Mouse (Mus musculus) testis, adult 2 months (tissue): Measurements from ENCODE around the gene Plppr1. TPM values are rescaled to one million over a fixed set of nuclear protein-coding genes. Genes with fewer than 3 reads are reported as not detected.
A peak's percentile ranks its signal among the peaks of the same experiment; 100 is the strongest.

ENCODE experiments used
- H3K27ac ChIP-seq: fragments of 200-500 bp; 2 replicates; pipeline ENCODE4 v1.5.1; 2012; ENCODE audit warnings: low read depth, low read length; ENCODE audit not compliant: control insufficient read depth, insufficient read depth
- H3K27me3 ChIP-seq: fragments of 200-500 bp; 2 replicates; pipeline ENCODE4 v1.6.1; 2012; ENCODE audit warnings: mild to moderate bottlenecking, low read length, moderate library complexity; ENCODE audit not compliant: control insufficient read depth, insufficient read depth
- H3K36me3 ChIP-seq: fragments of 200-500 bp; 2 replicates; pipeline ENCODE4 v1.6.1; 2012; ENCODE audit warnings: mild to moderate bottlenecking, low read length; ENCODE audit not compliant: control insufficient read depth, insufficient read depth
- H3K4me1 ChIP-seq: fragments of 200-500 bp; 2 replicates; pipeline ENCODE4 v1.6.1; 2012; ENCODE audit warnings: low read length; ENCODE audit not compliant: control insufficient read depth, insufficient read depth
- H3K4me3 ChIP-seq: fragments of 200-500 bp; 2 replicates; pipeline ENCODE4 v1.5.1; 2012; ENCODE audit warnings: low read depth, mild to moderate bottlenecking, low read length, moderate library complexity, mixed read lengths; ENCODE audit not compliant: control insufficient read depth
- CTCF ChIP-seq: fragments of 200-500 bp; IDR thresholded peaks from 2 replicates; pipeline ENCODE4 v1.5.1; 2012; ENCODE audit warnings: low read depth, mild to moderate bottlenecking, inconsistent platforms, low read length, moderate library complexity; ENCODE audit not compliant: control insufficient read depth, insufficient read depth, insufficient replicate concordance
- POLR2A ChIP-seq: fragments of 200-500 bp; IDR thresholded peaks from 2 replicates; pipeline ENCODE4 v1.6.1; 2012; ENCODE audit warnings: low read depth, mild to moderate bottlenecking, inconsistent platforms, low read length, moderate library complexity; ENCODE audit not compliant: control insufficient read depth
- polyA plus RNA-seq: library from polyadenylated mRNA; depleted of rRNA; stranded (reverse); fragments of >200 nt; gene quantifications from 2 replicates; pipeline ENCODE4 v1.2.3, GENCODE M21; 2012

Plppr1 gene
- polyA plus RNA-seq, 1 experiment: not detected

DNA sequence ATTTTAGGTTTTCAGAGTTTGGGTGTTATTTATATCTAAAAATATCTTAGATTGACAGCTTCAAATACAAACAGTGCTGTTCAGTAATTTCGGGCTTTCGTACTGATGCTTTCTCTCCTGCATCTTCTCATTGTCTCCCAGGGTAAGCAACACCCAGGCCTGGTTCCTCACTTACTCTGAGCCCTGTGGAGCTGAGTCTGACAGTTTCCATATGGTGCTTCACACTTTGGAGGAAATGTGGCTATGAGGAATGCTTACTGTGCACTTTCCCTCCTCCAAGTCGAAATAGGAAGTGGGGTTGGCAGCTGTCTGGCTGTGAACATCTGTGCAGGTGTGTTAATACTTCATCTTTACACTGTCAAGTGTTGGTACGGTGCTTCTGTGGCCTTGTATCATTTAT, 85.7 kb downstream of the Plppr1 start:
- no peak overlapping the region for H3K4me3 ChIP-seq
- no peak overlapping the region for H3K27ac ChIP-seq
- H3K36me3 ChIP-seq: no peaks in the 10 kb centered on the region
- TF ChIP-seq CTCF: no peak
- no peak for TF ChIP-seq POLR2A
- no peaks in the 10 kb centered on the region for H3K4me1 ChIP-seq
- H3K27me3 ChIP-seq: no peaks in the 10 kb centered on the region

GRCm38 (mm10) chr4:49148775-49149174, 89.7 kb downstream of the Plppr1 start:
- TF ChIP-seq POLR2A (no peak), CTCF (no peak)
- no peaks in the 10 kb centered on the region for H3K27me3 ChIP-seq
- no peaks in the 10 kb centered on the region for H3K36me3 ChIP-seq
- H3K4me1 ChIP-seq: no peaks in the 10 kb centered on the region
- H3K4me3 ChIP-seq: no peak overlapping the region
- H3K27ac ChIP-seq: no peak overlapping the region

DNA sequence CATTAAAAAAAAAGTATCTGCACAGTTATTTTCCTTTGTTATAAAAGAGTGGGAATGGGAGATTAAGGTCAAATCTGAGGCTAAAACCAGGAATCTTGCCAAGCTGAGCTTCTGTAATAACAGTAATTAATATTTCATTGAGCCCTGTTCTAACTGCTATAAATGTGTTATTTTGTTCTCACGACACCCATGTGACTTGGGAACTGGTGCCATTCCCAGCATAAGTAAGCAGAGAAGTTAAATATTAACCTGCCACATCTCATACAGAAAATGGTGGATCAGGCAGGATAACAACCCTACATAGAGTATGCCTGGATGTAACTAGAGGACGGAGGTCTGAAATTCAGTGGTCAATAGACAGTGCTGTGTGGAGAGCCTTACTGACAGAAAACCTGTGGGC, 90.2 kb downstream of the Plppr1 start:
- H3K4me1 ChIP-seq: no peaks in the 10 kb centered on the region
- H3K27ac ChIP-seq: no peak overlapping the region
- no peak for TF ChIP-seq POLR2A
- TF ChIP-seq CTCF: no peak
- H3K36me3 ChIP-seq: no peaks in the 10 kb centered on the region
- H3K27me3 ChIP-seq: no peaks in the 10 kb centered on the region
- no peak overlapping the region for H3K4me3 ChIP-seq

- Histone ChIP-seq H3K4me1 (no peaks in the 10 kb centered on the region), H3K4me3 (no peak overlapping the region), H3K27me3 (no peaks in the 10 kb centered on the region), H3K36me3 (no peaks in the 10 kb centered on the region), H3K27ac (no peak overlapping the region)
- TF ChIP-seq POLR2A (no peak), CTCF (peak; percentile 45; the same call in 1 of the 2 replicates)
Measured at GRCm38 (mm10) chr4:49153849-49154248, 94.8 kb downstream of the Plppr1 start.

DNA sequence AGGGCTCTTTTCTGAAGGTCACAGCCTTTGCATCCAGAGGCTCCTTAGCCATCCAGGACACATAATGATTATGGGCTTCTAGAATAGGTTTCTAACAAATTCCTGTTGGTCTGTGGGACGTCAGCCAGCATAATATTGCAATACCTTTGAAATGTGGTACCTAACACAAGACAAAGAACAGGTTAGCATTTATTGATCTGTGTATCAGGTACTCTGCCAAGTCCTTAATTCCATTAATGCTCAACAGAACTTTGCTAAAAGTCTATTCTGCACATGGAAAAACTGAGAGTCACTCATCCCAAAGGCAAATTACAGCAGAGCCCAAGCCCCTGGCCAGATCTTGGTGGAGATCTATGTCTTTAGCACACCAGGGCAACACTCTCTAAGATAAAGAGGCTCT, 97.7 kb downstream of the Plppr1 start:
- Histone ChIP-seq H3K36me3 (no peaks in the 10 kb centered on the region), H3K4me3 (no peak overlapping the region), H3K27ac (no peak overlapping the region), H3K4me1 (no peaks in the 10 kb centered on the region), H3K27me3 (no peaks in the 10 kb centered on the region)
- TF ChIP-seq CTCF (no peak), POLR2A (no peak)

GRCm38 (mm10) chr4:49163285-49163684, 104.2 kb downstream of the Plppr1 start:
- Histone ChIP-seq H3K36me3 (no peaks in the 10 kb centered on the region), H3K27ac (no peak overlapping the region), H3K4me3 (no peak overlapping the region), H3K27me3 (no peaks in the 10 kb centered on the region), H3K4me1 (no peaks in the 10 kb centered on the region)
- TF ChIP-seq POLR2A: no peak

DNA sequence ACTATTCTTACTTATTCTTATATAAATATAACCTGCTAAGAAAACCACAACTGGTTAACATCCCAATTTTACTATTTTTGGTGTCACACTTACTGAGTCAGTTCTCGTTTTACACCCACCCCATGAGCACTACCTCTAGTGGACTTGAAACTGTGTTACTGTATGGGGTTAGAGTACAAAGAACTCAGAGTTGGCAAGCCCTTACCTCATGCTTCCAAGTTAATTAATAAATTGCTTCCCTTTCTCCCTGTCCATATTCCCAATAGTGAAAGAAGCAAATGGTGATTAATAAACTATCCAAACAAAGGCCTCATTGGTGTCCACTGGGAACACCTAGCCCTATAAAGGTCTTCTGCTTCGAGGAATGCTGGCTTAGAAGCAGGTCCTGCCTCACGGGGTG, 107.3 kb downstream of the Plppr1 start:
- TF ChIP-seq CTCF (no peak), POLR2A (no peak)
- no peaks in the 10 kb centered on the region for H3K36me3 ChIP-seq
- no peaks in the 10 kb centered on the region for H3K27me3 ChIP-seq
- H3K4me1 ChIP-seq: no peaks in the 10 kb centered on the region
- no peak overlapping the region for H3K27ac ChIP-seq
- no peak overlapping the region for H3K4me3 ChIP-seq

- H3K27ac ChIP-seq: no peak overlapping the region
- no peaks in the 10 kb centered on the region for H3K4me1 ChIP-seq
- H3K4me3 ChIP-seq: no peak overlapping the region
- no peak for TF ChIP-seq POLR2A
- no peak for TF ChIP-seq CTCF
- H3K36me3 ChIP-seq: no peaks in the 10 kb centered on the region
- no peaks in the 10 kb centered on the region for H3K27me3 ChIP-seq
Measured at GRCm38 (mm10) chr4:49167030-49167429, 108.0 kb downstream of the Plppr1 start.
